Mouse (Mus musculus) testis, adult 2 months (tissue): ENCODE measurements around the gene Dcdc2a.

ENCODE experiments used
- CTCF ChIP-seq: fragments of 200-500 bp; IDR thresholded peaks from 2 replicates; pipeline ENCODE4 v1.5.1; 2012; ENCODE audit warnings: low read depth, mild to moderate bottlenecking, inconsistent platforms, low read length, moderate library complexity; ENCODE audit not compliant: control insufficient read depth, insufficient read depth, insufficient replicate concordance
- POLR2A ChIP-seq: fragments of 200-500 bp; IDR thresholded peaks from 2 replicates; pipeline ENCODE4 v1.6.1; 2012; ENCODE audit warnings: low read depth, mild to moderate bottlenecking, inconsistent platforms, low read length, moderate library complexity; ENCODE audit not compliant: control insufficient read depth

- peak; percentile 55; the same call in 1 of the 2 replicates for TF ChIP-seq POLR2A
- no peak for TF ChIP-seq CTCF
Measured at GRCm38 (mm10) chr13:25055111-25055554, 671 bp upstream of the Dcdc2a start.
